Mouse (Mus musculus): ENCODE measurements at regions not wholly inside any gene's neighbourhood (a gene's known extent, or its start where the extent isn't known, plus 50 kb on each side); places are given as distances from the start of the nearest gene placed in this dataset.

GRCm38 (mm10) chr1:167905424-167905823 lies 216.4 kb downstream of the Lmx1a start:
- no peak for DNase-seq (ENCODE audit: low spot score in 2 of 2)

DNA sequence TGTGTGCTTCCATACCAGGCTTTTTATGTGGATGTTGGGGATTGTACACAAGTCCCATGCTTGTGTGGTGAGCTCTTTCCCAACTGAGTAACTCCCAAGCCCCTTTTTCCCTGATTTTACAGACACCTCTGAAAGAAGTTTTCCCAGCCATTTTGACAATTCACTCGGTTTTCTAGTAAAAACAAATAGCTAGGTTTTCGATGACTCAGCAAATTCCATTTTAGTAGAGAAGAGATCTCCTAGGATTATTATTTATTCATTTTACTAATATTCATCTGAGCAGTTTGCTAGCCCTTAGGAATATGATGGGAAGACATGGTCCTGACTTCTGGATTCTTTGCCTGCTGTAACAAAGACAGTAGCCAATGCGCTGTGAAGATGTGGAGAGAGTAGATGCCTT lies 223.0 kb downstream of the Lmx1a start:
- DNase-seq (ENCODE audit: low spot score in 2 of 2), result no peak

DNA sequence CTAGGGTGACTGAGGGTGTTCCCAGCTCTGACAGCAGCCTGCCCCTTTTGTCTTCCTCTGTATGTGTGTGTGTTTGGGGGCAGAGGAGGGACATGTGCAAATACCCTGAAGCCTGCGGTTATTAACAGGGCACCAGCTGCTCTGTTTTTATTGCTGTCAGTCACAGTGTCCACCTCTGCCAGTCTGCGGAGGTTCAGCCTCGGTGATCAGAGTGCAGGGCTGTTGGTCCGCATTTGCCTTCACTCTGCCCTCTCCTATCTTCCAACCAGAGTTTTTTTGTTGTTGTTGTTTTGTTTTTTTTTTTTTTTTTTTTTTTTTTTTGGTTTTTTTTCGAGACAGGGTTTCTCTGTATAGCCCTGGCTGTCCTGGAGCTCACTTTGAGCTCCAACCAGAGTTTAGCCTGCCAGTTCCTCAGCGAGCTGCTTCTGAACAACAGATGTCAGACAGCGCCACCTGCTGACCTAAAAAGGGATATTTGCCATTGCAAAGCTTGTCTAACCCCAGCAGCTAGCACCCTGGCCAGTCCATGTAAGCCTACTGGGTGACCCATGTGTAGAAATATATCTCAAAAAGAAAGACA lies 226.0 kb downstream of the Lmx1a start:
- DNase-seq (ENCODE audit: low spot score in 2 of 2), result peak in 1 of 2 experiments; percentile 21

DNA sequence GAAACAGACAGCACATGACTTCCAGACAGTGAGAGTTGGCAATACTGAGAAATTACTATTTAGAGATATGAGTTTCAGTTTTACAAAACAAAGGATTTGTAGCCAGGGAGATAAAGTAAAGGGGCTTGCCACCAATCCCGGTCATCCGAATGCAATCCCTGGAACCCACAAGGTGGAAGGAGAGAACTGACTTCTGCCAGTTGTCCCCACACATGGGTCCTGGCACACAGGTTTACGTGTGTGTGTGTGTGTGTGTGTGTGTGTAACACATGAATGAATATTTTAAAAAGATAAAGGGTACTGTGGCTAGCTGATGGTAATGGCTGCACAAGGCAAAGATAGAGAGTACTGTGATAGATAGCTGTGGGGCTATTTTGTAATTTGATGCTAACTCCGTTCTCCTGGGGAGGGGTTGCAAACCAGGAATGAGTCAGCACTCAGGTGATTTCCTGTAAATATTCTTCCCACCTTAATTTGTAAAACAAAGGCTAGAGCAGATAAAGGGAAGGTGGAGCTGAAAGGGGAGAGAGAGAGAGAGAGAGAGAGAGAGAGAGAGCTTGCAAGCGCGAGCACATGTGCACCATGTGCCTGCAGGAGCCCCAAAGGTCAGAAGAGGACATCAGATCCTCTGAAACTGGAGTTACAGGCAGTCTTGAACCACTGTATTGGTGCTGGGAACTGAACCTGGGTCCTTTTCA lies 226.7 kb downstream of the Lmx1a start:
- no peak for DNase-seq (ENCODE audit: low spot score in 2 of 2)

DNA sequence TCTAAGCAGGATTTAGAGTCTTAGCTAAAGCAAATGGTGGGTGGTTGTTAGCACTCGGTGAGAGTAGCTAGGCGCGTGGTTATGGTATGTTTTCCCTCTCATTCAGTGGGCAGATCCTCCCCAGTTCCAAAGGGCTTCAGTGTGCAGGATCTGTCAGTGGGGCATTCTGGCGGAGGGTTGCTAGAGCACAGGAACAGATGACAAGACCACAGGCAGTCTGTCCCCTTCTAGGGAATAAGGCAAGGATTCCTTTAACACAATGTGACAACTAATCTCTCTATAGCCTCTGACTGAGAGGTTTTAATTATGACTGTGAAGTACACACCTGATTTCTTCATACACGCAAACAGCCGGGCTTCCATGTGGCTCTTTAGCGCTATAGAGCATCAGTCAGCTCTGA lies 233.9 kb downstream of the Lmx1a start:
- no peak for DNase-seq (ENCODE audit: low spot score in 2 of 2)

DNA sequence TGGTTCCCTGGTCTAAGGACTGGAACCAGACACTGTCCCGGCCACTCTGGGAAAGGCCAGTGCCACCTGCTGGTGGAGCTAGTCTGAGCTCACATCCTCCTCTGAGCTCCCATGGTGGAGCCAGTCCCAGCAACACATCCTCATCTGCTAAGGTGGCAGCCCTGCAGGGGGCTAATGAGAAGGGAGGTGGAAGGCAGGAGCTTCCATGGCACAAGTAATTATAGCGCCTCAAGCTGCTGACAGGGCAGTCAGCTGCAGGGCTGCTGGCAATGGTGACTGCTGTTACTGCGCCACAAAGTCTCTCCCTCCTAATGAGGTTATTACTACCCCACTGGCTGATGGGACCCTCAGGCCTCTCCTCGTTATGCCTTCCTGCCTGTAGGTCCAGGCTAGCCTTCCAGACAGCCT lies 239.0 kb downstream of the Lmx1a start:
- no peak for DNase-seq (ENCODE audit: low spot score in 2 of 2)

- no peak for DNase-seq (ENCODE audit: low spot score in 2 of 2)
Observed at GRCm38 (mm10) chr1:167929729-167930341, 240.8 kb downstream of the Lmx1a start.

GRCm38 (mm10) chr1:167932088-167932487 lies 243.1 kb downstream of the Lmx1a start:
- DNase-seq (ENCODE audit: low spot score in 2 of 2), result no peak

DNA sequence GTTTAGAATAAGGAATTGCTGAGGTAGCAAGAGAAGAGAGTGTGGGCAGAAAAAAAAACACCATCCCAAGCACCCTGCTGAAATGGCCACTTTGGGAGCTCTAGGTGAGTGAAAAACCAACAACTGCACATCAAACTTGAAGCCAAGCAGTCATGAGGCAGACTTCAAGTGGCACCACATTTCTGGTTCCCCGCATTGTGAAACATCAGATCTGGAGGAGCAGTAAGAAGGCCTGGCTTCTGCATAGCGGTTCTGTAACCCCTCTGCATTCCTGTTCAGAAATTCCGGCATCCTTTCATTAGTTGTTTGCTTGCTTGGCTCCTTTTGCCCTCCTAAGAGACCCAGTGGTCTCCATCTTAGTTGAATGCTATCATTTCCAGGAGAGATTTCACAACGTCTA lies 247.7 kb downstream of the Lmx1a start:
- DNase-seq (ENCODE audit: low spot score in 2 of 2), result no peak

GRCm38 (mm10) chr1:167938176-167938575 lies 249.1 kb downstream of the Lmx1a start:
- DNase-seq (ENCODE audit: low spot score in 2 of 2), result no peak

DNA sequence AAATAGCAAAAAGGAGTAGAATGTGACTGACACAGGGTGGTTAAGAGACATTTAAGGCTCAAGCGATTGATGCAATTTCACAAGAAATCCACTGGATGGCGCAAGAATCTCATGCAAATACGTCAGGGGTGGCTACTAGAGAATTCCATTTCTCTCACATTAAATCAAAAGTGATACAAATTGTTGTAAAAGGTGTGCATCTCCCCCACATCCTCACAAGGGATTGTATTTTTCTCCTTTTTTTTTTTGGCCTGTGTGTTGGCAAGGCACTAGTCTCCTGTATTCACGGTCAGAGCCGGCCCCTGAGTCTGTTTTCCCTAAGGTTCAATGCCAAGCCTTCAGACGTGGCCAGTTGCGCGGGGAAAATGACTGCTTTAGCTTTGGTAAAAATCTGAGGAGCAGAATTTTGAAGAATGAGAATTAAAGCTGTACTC lies 253.0 kb downstream of the Lmx1a start:
- no peak for DNase-seq (ENCODE audit: low spot score in 2 of 2)

DNA sequence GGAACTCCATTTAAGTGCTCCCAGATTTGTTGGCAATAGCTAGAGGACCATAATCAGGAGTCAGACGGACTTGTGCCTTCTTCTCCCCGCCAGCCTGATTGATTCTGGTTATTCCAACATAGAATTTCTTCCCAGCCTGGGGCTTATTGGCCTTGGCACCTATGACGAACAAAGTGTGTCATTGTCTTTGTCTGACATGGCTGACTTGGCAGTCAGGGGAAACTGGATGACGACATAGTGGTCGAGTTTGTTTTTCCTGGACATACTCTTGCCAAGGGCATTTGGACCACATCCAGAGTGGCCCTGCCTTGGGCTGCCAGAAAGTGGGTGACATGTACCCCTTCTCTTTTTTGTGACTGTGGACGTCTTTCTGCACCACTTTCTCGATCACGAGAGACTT lies 254.1 kb downstream of the Lmx1a start:
- DNase-seq (ENCODE audit: low spot score in 2 of 2), result no peak

GRCm38 (mm10) chr1:167945615-167946252 lies 256.7 kb downstream of the Lmx1a start:
- no peak for DNase-seq (ENCODE audit: low spot score in 2 of 2)

GRCm38 (mm10) chr1:167947866-167948265 lies 258.8 kb downstream of the Lmx1a start:
- no peak for DNase-seq (ENCODE audit: low spot score in 2 of 2)

GRCm38 (mm10) chr1:167951717-167952116 lies 262.7 kb downstream of the Lmx1a start:
- no peak for DNase-seq (ENCODE audit: low spot score in 2 of 2)

DNA sequence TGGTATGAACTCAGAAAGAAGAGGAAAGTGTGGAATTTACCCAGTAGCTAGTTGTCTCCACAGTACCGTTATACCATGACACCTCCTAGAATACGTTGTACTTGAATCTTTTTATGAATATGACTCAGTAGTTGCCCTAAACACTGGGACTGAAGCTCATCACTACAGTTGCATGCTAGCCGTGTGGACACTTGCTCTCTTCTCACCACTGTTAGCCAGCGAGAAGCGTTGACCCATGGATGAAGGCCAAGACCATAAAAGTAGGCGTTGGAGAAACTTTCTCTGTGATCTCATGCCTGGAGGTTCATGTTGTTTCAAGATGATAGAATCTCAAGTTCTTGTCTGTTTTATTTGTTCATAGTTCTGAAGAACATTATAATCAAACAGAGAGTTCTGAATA lies 269.5 kb downstream of the Lmx1a start:
- no peak for DNase-seq (ENCODE audit: low spot score in 2 of 2)

DNA sequence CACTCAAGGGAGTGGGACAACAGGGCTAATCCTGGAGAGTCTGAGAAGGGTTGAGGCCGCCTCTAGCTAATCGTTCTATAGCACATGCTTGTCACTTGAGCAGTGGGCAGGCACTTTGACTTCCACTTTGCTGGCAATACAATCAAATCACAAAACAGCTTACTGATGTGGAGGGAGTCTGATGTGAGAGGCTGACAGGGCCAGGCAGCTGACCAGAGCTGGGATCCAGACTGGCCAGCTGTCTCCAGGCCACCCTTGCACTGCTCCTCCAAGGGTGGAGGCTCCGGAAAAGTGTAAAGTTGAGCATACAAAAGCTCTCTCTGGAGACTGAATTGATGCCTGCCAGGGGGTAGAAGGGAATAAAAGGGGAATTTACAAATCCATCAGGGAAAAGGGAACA lies 280.5 kb downstream of the Lmx1a start:
- no peak for DNase-seq (ENCODE audit: low spot score in 2 of 2)

- DNase-seq (ENCODE audit: low spot score in 2 of 2), result no peak
Observed at GRCm38 (mm10) chr1:167969985-167970384, 280.9 kb downstream of the Lmx1a start.

- no peak for DNase-seq (ENCODE audit: low spot score in 2 of 2)
Observed at GRCm38 (mm10) chr1:167976708-167977107, 287.7 kb downstream of the Lmx1a start.

DNA sequence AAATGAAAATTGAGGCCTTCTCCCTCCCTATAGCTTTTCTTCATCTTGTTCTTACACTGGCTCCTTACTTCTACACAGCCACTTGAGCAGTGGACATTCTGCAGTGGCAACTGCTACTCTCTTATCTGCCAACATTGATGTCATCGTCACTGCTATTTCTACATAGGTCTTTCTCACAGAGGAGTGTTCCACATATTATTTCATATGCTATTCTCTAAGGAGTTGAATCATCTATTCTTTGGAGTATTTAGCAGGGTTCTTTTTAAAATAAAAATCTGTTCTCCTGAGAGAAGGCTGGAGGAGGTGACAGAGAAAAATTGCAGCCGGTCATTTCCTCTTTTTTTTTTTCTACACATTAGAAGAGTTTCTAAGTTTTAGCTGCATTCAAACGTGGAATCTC lies 290.1 kb downstream of the Lmx1a start:
- DNase-seq (ENCODE audit: low spot score in 2 of 2), result no peak

GRCm38 (mm10) chr1:167979588-167979987 lies 290.6 kb downstream of the Lmx1a start:
- no peak for DNase-seq (ENCODE audit: low spot score in 2 of 2)

DNA sequence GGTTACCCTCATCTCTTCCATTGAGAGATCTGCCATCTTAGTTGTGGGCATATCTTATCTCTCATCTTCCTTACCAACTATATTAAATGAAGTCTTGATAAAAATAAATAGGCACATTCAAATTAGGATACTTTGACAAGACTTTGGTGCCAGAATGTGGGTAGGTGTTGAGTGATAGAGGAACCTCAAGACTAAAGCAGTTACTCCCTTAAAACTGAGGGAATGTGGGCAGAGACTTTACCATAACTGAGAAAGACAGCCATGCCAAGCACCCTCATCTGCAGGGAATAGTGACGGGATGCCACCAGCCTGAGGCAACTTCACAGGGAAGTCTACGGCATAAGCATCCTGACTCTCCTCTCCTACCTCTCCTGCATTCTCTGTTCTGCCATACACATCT lies 292.3 kb downstream of the Lmx1a start:
- DNase-seq (ENCODE audit: low spot score in 2 of 2), result no peak

GRCm38 (mm10) chr1:168007456-168007855 lies 318.4 kb downstream of the Lmx1a start:
- DNase-seq (ENCODE audit: low spot score in 2 of 2), result no peak
